Mouse (Mus musculus) liver, adult 2 months (tissue): ENCODE results near the gene Npas1.

ENCODE experiments used
- CTCF ChIP-seq: fragments of 200-500 bp; IDR thresholded peaks from 2 replicates; pipeline ENCODE4 v1.5.1; 2011; ENCODE audit warnings: low read depth, low read length, control low read depth
- POLR2A ChIP-seq: fragments of 200-500 bp; IDR thresholded peaks from 2 replicates; pipeline ENCODE4 v1.6.1; 2011; ENCODE audit warnings: low read length, control low read depth; ENCODE audit not compliant: insufficient read depth; ENCODE audit errors: extremely low read depth

- no peak for TF ChIP-seq POLR2A
- TF ChIP-seq CTCF, result no peak
Measured at GRCm38 (mm10) chr7:16456289-16456688, 21.2 kb downstream of the Npas1 start.
